Mouse (Mus musculus) kidney, postnatal 0 days (tissue): Measurements from ENCODE around the gene Aipl1. TPM values are rescaled to one million over a fixed set of nuclear protein-coding genes. Genes with fewer than 3 reads are reported as not detected.

Source experiments
- ATAC-seq: fragments of 200-750 bp; cut with Nextera tagmentation; replicated peaks from 2 replicates; pipeline ENCODE4 v1.8.0; 2017; ENCODE audit warnings: low read depth, moderate number of reproducible peaks, moderate TSS enrichment, moderate library complexity; ENCODE audit not compliant: low FRiP score
- DNase-seq: peaks from one replicate; pipeline ENCODE4 v3.0.0-alpha.2; 2016; ENCODE audit warnings: low spot score
- H3K27ac ChIP-seq: fragments of 300-500 bp; sonication (generic); 2 replicates; pipeline ENCODE4 v1.5.1; 2014; ENCODE audit warnings: mild to moderate bottlenecking
- H3K27me3 ChIP-seq: fragments of 300-500 bp; sonication (generic); 2 replicates; pipeline ENCODE4 v1.6.1; 2014; ENCODE audit warnings: low read length, mixed read lengths; ENCODE audit not compliant: insufficient read depth
- H3K36me3 ChIP-seq: fragments of 300-500 bp; sonication (generic); 2 replicates; pipeline ENCODE4 v1.6.1; 2014; ENCODE audit warnings: low read length, mixed read lengths; ENCODE audit not compliant: insufficient read depth
- H3K4me1 ChIP-seq: fragments of 300-500 bp; sonication (generic); replicated peaks from 2 replicates; pipeline ENCODE4 v1.6.1; 2014; ENCODE audit warnings: antibody characterized with exemption, low read length, mixed read lengths; ENCODE audit not compliant: insufficient read depth
- H3K4me2 ChIP-seq: fragments of 300-500 bp; sonication (generic); 2 replicates; pipeline ENCODE4 v1.6.1; 2014; ENCODE audit warnings: mild to moderate bottlenecking, low read length, moderate library complexity, mixed read lengths
- H3K4me3 ChIP-seq: fragments of 300-500 bp; sonication (generic); replicated peaks from 2 replicates; pipeline ENCODE4 v1.5.1; 2014; ENCODE audit warnings: low read depth, low read length
- H3K9ac ChIP-seq: fragments of 300-500 bp; sonication (generic); 2 replicates; pipeline ENCODE4 v1.6.1; 2014; ENCODE audit warnings: low read depth, low read length
- H3K9me3 ChIP-seq: fragments of 300-500 bp; sonication (generic); replicated peaks from 2 replicates; pipeline ENCODE4 v1.6.1; 2016; ENCODE audit warnings: low read length, inconsistent platforms, mixed read lengths
- CTCF ChIP-seq: IDR thresholded peaks from 2 replicates; pipeline ENCODE4 v1.5.1; 2016; ENCODE audit warnings: antibody characterized with exemption, low read depth, mild to moderate bottlenecking, moderate library complexity
- WGBS: fragments of 180-500 bp; shearing (Covaris S2); extraction: QIAGEN DNeasy Blood & Tissue Kit; methylation state at CpG from one replicate; pipeline ENCODE4 v1.1.7; 2014; 5-methylcytosine and 5-hydroxymethylcytosine counted together
- polyA plus RNA-seq: library from polyadenylated mRNA; unstranded; fragments of >200 nt; fragmentation: Nextera tagmentation; extraction: Ambion mirVana; gene quantifications from 2 replicates; pipeline ENCODE4 v1.2.1, GENCODE M21; 2015

Aipl1 gene
- polyA plus RNA-seq, 1 experiment from 2014 or later = 0.41 TPM

DNA sequence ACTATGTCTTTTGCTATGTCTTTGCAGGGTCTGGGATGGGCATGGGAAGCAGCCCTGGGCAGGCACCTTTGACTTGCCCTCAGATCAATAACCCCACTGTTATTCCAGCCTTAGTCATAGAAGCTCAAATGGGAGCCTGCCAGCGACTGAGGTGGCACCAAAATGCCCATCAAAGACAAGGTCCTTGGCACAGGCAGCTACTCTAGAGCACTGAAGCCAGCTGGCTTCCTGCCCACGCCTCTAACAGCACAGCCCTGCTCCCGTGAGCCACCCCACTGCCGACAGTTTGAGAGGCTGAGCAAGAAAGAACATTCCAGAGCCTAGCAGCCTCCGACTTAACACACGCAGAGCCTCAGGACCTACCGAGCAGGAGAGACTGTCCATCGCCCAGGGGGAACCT is 27.8 kb upstream of the Aipl1 start:
- no peak overlapping the region for H3K4me3 ChIP-seq
- no peak overlapping the region for H3K27ac ChIP-seq
- H3K4me2 ChIP-seq = no peak overlapping the region
- ATAC-seq (no peak), DNase-seq (no peak)
- no peak overlapping the region for H3K9ac ChIP-seq
- H3K4me1 ChIP-seq = no peaks in the 10 kb centered on the region
- no peak for TF ChIP-seq CTCF
- no peaks in the 10 kb centered on the region for H3K27me3 ChIP-seq
- H3K9me3 ChIP-seq = no peaks in the 10 kb centered on the region
- WGBS = 86% methylated on average over 8 of the region's 8 CpGs
- no peaks in the 10 kb centered on the region for H3K36me3 ChIP-seq

DNA sequence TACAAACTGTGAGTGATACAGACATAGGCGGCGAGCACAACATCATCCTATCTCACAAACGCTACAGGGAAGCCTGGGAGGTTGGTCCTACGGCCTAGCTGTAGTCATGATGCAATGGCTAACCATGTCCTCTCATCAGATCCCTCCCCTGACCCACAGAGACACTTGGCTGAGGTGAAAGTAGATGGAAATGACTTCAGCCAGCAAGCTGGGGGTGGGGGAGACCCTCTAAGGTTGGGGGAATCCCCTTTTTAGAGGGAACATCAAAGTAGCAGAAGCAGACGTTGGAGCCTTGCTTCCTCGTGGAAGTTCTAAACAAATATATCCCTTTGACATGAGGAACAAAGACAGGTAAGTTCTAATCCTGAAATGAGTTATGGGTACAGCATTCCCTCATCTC is 27.1 kb upstream of the Aipl1 start:
- H3K27me3 ChIP-seq = no peaks in the 10 kb centered on the region
- no peak for TF ChIP-seq CTCF
- no peak overlapping the region for H3K9ac ChIP-seq
- H3K36me3 ChIP-seq = no peaks in the 10 kb centered on the region
- H3K4me1 ChIP-seq = no peaks in the 10 kb centered on the region
- WGBS = 87% methylated on average over 6 of the region's 6 CpGs
- no peak overlapping the region for H3K27ac ChIP-seq
- H3K4me3 ChIP-seq = no peak overlapping the region
- DNase-seq (no peak), ATAC-seq (no peak)
- no peak overlapping the region for H3K4me2 ChIP-seq
- H3K9me3 ChIP-seq = no peaks in the 10 kb centered on the region

DNA sequence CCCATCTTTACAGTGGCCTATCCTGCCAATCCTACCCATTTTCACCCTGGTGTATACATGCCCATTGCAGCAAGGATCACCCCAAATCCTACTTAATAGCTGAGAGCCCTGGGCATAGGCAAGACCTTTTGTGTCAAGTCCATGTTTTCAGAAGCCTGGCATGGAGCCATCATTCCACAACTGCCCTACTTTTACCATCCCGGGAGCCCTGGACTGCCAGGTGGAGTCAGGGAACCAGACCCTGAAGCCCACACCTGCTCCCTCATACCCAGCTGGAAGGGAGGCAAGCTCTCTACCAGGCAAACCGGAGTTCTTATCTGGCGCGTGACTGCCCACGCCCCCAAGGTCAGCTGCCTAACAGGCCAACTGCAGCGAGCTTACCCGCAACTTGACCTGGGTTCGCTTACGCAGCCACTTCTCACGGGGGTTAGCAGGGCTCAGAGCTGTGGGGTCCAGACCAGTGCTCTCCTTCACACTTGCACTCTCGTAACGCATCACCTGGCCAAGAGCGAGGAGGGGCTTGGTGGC is 23.8 kb upstream of the Aipl1 start:
- H3K9me3 ChIP-seq = no peaks in the 10 kb centered on the region
- no peaks in the 10 kb centered on the region for H3K4me1 ChIP-seq
- H3K4me3 ChIP-seq = no peak overlapping the region
- 0 out of 2 replicates have a peak, but pooled peaks have one; percentile 36 for ATAC-seq
- TF ChIP-seq CTCF = no peak
- H3K27ac ChIP-seq = no peak overlapping the region
- H3K27me3 ChIP-seq = no peaks in the 10 kb centered on the region
- WGBS = 68% methylated on average over 13 of the region's 13 CpGs
- H3K4me2 ChIP-seq = no peak overlapping the region
- no peak overlapping the region for H3K9ac ChIP-seq
- no peak for DNase-seq
- H3K36me3 ChIP-seq = no peaks in the 10 kb centered on the region

DNA sequence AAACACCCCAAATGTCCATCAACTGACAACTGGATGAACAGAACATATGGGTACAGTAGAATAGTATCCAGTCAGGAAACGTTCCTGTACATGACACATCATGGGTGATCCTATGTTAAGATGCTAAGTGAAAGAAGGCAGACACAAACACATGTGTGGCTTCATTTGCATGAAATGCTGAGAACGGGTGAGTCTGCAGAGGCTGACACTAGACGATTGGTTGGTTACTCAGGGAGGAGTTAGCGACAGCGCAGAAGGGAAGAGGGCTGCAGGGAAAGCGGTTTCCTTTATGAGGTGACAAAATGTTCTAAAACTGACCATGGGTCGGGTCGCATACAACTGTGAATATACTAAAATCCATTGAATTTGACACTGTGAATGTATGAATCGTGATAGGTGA is 23.1 kb upstream of the Aipl1 start:
- DNase-seq (no peak), ATAC-seq (no peak)
- no peak for TF ChIP-seq CTCF
- Histone ChIP-seq H3K9ac (no peak overlapping the region), H3K9me3 (no peaks in the 10 kb centered on the region), H3K36me3 (no peaks in the 10 kb centered on the region), H3K27ac (no peak overlapping the region), H3K27me3 (no peaks in the 10 kb centered on the region), H3K4me2 (no peak overlapping the region), H3K4me3 (no peak overlapping the region), H3K4me1 (no peaks in the 10 kb centered on the region)
- 77% methylated on average over 9 of the region's 9 CpGs for WGBS

DNA sequence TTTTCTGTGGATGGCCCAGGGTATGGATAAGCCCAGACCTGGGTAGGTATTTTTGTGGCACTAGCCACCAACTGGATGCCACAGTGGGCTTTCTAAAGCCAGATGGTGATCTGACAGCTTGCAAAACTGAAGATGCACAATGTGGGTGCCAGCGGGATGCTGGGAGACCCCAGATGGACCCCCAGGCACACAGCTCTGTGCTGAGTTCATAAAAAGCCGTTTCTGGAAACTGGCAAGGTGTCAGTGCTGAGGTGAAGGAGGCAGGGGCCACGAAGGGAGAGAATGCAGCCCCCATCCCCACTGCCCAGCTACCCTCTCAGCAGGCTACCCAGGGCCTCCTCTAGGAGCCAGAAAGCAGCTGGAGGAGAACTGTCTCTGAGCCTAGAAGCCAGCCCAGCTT is 19.9 kb upstream of the Aipl1 start:
- Histone ChIP-seq H3K27ac (no peak overlapping the region), H3K9ac (no peak overlapping the region), H3K4me2 (no peak overlapping the region), H3K4me1 (no peaks in the 10 kb centered on the region), H3K9me3 (no peaks in the 10 kb centered on the region), H3K27me3 (no peaks in the 10 kb centered on the region; the same call in 1 of the 2 replicates), H3K36me3 (no peaks in the 10 kb centered on the region), H3K4me3 (no peak overlapping the region)
- no peak for ATAC-seq
- DNase-seq = no peak
- no peak for TF ChIP-seq CTCF
- 67% methylated on average over 3 of the region's 3 CpGs for WGBS

DNA sequence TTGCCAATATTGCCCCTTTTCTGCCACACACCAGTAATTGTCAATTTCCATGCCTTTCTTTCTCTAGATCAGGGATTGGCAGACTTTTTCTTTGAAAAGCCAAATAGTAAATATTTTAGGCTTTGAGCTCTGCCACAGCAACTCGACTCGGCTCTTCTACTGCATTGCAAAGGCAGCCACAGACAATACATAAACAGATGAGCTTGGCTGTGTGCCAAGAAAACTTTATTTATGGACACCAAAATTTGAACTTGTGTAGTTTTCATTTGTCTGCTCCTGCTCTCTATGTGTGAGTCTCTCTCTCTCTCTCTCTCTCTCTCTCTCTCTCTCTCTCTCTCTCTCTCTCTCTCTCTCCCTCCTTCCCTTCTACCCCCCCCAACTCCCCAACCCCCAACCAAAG is 17.9 kb upstream of the Aipl1 start:
- WGBS = 33% methylated on average over 2 of the region's 2 CpGs
- Histone ChIP-seq H3K27me3 (no peaks in the 10 kb centered on the region; the same call in 1 of the 2 replicates), H3K9ac (no peak overlapping the region), H3K27ac (no peak overlapping the region), H3K4me1 (peaks cover 12% of the 10 kb centered on the region), H3K4me2 (no peak overlapping the region), H3K4me3 (no peak overlapping the region), H3K36me3 (no peaks in the 10 kb centered on the region), H3K9me3 (no peaks in the 10 kb centered on the region)
- ATAC-seq (no peak), DNase-seq (peak; percentile 12)
- no peak for TF ChIP-seq CTCF

DNA sequence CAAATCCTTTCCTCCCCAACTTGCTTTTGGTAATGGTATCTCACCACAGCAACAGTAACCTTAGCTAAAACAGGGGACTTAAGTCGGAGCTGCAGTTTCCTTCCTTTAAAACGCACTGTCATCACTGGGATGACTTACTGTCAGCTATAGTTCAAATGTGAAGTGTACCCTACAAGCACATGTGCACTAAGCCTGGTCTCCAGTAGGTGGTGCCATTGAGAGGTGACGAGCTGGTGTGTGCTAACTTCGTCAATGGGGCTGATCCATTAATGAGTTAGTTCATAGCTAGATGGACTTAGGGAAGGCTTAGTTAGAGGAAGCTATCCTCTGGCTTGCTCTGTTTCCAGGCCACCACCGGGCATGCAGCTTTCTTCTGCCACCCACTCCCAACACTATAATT is 15.3 kb upstream of the Aipl1 start:
- Histone ChIP-seq H3K27me3 (no peaks in the 10 kb centered on the region; the same call in 1 of the 2 replicates), H3K9me3 (no peaks in the 10 kb centered on the region), H3K36me3 (no peaks in the 10 kb centered on the region), H3K4me3 (no peak overlapping the region), H3K4me2 (no peak overlapping the region), H3K27ac (no peak overlapping the region), H3K4me1 (peaks cover 14% of the 10 kb centered on the region), H3K9ac (no peak overlapping the region)
- TF ChIP-seq CTCF = peak; percentile 87
- DNase-seq (peak; percentile 72), ATAC-seq (0 out of 2 replicates have a peak, but pooled peaks have one; percentile 18)
- 17% methylated on average over 5 of the region's 5 CpGs for WGBS
